Mouse (Mus musculus): ENCODE measurements around the gene Brca1.
"Not testable (repeated sequence)": the region's sequence is repeated elsewhere in the genome, so short reads cannot be mapped to it uniquely, and the experiment has no call there.

Brca1 gene
- long read RNA-seq, experiment 1: 0 reads
- long read RNA-seq, experiment 2, partial matches to known transcripts: 1 of 1 reads
- long read RNA-seq, experiment 2, other reads (novel, unspliced or antisense): 0 of 1 reads

DNA sequence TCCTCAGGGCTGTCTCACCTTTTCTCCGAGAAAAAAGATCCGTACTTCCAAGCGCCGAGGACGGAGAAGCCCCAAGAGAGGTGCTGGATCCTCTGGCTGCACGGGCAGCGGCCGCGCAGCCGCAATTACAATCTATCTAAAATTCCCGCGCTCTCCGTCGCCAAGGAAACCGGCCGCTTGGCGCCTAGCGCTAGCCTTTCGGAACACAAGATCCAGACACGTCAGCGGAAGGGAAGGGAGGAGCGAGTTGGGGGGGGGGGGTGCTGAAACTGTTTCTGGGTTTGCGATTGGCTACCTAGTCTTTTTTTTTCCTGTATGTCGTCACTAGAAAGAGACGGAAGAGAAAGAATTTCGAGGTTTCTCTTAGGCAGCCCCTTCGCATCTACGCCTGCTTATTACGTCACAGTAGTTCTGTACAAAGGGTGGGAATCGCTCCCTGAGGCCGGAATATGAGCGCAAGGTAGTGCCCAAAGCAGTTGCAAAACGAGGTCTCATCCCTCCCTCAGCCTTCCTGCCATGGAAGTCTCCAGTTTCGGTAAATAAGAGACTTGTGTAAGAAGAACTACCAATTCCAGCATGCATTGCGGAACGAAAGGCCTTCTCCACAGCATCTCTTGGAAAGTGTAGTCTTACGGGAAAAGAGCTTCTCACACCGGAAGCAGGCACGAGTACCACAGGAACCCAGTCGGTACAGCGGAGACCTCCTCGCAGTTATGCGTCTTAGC lies at the start of gene Brca1, which contains the start of gene Nbr1:
Brca1 (minus strand) TSS at position 205 of the 725 bp plus-strand sequence.
Nbr1 (plus strand) TSS at position 399 of the 725 bp plus-strand sequence.
- intact Hi-C loops (cut with DNase I): no loop called here

DNA sequence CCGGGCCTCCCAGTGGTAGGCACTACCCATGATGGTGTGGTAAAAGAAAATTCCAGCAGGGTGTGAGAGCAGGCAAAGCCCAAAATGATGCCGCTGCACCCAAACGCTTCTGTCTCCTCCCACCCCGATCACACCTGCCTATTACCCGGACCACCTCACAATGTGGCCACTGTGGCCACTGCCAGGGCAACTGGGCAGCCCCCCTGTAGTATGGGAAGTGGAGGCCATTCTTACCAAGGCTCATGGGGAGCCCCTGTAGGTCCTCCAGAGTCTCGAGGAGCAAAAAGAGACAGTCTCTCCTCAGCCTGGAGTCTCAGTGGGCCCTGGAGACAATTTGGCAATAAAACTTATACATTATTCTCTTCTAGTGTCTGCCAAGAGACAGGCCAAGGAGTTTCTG lies 47.4 kb upstream of the Brca1 start, which contains the start of gene Gm11634:
Gm11634 (minus strand) TSS at position 101 of the 400 bp plus-strand sequence.
- intact Hi-C loops (cut with DNase I): no loop called here

DNA sequence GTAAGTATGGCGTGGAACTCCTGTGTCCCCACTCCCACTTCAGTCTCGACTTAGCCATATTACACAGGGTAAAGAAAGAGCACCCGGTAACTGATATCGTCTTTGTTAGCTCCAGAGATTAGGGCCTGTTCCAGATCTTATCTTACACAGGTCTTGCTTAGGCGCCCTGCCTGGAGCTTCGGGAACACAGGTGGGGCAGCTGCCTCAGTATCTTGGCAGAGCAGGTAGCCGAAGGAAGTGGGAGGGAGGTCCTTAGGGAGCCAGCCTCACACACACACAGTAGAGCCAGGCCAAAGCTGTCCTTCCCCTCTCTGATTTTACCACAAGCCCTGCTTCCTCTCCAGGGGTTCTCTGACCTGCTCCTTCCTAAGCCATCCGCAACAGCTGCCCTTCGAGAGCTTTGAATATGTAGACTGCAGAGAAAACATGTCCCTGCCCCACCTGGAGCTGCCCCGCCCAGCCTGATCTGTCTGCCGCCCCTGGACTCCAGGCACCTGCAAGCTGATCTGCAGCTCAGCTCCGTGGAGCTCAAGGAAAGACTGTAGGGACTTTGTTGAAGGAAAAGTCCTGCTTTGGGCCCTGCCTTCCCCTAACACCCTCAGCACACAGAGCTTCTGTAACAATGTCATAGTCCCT lies 38.4 kb upstream of the Brca1 start:
- intact Hi-C loops (cut with DNase I): no loop called here

DNA sequence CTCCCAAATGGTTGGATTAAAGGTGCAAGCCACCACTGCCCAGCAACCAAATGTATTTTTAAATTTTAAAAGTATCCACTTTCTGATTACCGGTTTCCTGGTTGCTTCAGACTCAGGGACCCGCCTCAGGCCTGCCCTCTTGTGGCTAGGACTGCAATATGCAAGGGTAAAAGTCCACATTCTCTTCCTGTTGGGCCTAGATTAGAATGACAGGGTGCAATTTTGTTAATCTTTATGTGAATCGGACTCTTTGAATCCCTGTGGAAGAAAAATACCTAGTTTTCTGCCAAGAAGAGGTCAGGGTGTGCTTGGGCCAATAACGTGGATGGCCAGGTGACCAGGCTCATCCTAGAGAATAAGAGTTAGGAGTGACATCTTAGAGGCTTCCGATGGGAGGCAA lies 37.7 kb upstream of the Brca1 start:
- intact Hi-C loops (cut with DNase I): no loop called here

DNA sequence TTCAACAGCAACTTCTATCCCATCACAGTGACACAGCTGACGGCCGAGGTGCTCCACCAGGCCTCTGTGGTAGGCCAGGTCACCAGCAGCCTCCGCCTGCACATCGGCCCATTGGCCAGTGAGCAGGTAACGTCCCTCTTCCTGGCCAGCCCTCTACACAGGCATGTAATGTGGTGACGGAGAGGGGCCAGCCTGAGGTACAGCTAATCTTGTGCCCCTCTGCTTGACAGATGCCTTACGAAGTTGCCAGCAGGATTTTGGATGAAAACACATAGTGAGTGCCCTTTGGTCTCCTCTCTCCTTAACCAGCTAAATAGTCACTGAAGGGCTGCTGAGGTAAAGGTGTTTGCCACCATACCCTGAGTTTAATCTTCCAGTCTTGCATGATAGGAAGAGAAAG lies 37.1 kb upstream of the Brca1 start:
- intact Hi-C loops (cut with DNase I): no loop called here

DNA sequence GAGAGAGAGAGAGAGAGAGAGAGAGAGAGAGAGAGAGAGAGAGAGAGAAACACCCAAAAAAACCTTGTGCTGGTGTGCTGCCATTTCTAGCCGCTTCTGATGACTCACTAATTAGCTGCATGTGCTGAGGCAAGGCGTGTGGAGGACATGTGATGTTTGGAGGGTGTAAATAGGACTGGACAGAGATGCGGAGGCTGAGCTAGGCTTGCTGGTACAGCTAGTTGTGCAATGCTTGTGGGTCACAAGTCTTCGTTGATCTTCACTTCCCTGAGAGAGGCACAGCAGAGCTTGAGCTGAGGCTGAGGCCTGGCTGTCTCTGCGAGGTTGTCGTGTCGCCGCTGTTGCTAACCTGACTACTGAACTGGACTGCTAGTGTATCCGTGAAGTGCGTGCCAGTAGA lies 35.9 kb upstream of the Brca1 start:
- intact Hi-C loops (cut with DNase I): no loop called here

DNA sequence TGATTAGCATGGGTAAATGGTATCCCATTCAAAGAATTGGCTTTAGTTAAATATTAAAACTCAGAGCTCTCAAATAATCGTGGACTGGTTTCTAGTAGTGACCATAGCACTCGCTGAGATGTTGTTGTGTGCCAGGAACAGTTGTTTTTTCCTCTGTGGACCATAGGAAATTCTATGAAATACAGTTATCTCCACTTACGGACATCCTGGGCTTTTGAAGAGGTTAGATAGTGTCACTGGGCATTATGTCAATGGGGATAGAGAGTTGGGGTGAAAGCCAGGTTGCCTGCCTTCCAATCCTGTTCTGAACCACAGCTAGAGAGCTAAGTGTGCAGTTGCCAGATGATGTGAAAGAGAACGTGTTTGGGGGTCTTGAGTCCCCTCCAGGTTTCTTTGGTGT lies 34.0 kb upstream of the Brca1 start:
- intact Hi-C loops (cut with DNase I): no loop called here

DNA sequence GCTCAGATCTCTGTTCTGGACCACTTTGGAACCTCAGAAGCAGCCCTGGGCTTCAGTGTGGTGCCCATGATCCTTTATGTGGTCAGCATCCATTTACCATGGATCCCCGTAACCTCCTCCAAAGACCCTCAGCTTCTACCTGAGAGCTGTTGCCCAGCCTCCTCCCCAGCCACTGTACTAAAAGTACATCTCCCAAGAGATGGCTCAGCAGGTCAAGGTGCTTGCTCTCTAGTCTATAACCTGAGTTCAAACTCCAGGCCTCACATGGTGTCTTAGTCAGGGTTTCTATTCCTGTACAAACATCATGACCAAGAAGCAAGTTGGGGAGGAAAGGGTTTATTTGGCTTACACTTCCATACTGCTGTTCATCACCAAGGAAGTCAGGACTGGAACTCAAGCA lies 33.3 kb upstream of the Brca1 start:
- intact Hi-C loops (cut with DNase I): not testable (repeated sequence)

DNA sequence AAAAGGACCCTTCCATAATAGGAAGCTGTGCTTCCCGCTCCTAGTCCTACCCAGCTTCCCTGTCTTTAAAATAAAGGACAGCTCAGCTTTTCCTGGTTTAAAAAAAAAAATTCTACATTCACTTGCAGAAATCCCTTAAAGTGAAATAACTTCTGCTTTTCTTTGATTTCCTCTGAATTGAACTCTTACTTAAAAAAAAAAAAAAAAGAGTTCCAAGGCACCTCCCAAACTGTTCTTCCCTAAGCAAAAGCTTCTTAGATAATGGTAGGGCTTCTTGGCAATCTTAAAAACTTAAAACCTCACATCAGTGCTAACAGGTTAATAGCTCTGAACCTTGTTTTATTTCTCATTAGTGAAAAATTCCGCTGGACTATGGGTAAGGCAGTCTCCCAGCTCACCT lies 31.4 kb upstream of the Brca1 start:
- intact Hi-C loops (cut with DNase I): no loop called here

DNA sequence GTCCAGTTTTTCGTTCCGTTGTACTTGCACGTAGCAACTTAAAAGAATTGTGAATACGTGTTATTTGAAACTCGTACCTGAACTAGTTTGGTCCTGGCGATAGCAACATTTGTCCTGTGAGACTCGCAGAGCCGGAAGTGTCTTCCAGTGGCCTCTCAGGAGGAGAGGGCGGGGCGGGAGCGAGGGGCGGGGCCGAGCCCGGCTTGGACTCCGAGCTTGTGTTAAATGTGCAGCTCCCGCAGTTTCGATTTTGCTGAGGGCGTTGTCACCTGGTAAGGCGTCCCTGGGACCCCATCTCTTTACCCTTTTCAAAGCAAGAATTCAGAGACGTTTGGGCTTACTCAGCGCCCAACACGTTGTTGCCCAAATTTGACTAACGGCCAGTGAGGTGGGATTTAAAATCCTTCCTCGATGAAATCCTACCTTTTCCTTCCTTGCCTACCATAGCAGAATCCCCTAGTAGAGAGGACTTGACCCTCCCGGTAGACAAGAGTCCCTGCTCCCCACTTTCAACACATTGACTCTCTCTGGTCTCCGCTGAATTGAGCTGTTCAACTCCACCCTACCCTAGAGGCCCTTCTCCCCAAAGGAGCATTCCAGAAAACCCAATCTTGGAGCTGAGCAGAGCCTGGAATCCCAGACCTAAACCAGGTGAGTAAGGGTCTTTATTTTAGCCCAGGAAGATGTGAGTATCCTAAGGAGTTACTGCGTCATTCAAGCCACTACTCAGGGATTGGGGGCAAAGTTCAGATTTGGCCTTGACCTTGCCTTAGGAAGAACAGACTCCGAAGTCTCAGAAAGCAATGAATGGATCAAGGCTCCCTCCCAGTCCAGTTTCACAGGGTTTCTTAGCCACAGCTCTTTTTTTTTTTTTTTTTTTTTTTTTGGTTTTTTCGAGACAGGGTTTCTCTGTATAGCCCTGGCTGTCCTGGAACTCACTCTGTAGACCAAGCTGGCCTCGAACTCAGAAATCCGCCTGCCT lies 30.6 kb upstream of the Brca1 start, which contains the start of gene Tmem106a:
Tmem106a (plus strand) TSS at position 189 of the 982 bp plus-strand sequence.
- intact Hi-C loops (cut with DNase I): no loop called here

DNA sequence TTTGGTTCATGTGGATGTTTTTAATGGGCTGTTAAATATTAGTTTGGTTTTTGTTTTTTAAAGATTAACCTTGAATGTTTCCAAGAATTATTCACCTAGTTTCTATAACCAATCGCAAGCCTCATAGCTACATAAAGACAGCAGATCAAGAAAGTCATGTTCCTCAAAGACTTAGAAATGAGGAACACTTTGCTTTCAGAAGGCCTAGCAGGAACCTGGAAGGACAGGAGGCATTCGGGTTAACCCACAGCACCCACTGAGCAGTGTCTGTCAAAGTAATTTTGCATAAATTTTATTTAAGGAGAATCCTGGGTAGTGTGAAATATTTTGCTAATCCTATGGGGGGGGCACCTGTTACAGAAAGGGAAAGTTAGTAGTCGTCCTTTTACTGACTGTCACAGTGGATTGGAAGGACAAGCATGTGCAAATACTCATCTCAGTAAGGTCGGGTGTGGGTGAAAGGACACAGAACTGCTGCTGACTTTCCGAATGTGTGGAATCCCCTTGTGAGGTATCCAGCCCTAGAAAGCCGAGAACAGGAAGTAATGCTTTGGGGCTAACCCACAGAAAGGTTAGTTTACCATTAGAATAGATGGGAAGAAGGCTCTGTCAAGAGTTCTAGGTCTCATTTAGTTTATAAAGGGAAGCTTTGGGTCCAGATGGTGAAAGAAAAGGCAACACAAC lies 29.5 kb upstream of the Brca1 start:
- intact Hi-C loops (cut with DNase I): no loop called here

DNA sequence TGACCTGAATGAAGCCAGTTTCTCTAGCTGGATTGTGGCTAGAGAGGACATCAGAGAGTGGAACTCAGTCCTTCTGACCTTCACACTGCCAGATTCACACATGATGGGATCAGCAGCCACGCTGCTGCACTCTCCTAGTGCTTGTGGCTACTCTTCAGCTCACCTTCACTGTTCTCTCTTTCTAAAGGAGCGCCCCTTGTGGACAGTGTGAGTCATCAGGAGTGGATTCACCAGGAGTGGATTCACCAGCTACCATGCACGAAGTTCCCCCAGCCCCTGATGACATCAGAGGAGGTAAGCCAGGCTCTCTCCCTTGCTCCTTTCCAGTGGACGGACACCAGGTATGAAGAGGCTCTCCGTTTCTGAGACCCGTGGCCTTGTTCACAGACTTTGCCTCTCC lies 24.4 kb upstream of the Brca1 start:
- intact Hi-C loops (cut with DNase I): no loop called here

DNA sequence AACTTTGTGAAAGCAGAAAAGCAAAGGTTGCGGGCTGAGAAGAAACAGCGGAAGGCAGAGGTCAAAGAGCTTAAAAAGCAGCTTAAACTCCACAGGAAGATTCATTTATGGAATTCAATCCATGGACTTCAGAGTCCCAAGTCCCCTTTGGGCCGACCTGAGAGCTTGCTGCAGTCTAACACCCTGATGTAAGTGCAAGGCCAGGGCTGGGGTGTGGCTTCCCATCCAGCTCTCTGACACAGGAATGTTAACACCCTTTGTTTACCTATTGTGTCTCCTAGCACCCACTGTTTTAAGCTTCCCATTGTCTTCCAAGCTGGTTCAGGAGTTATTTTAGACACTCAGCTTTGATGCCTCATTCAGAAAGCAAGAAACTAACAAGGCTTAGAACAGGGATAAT lies 16.7 kb upstream of the Brca1 start:
- intact Hi-C loops (cut with DNase I): no loop called here

DNA sequence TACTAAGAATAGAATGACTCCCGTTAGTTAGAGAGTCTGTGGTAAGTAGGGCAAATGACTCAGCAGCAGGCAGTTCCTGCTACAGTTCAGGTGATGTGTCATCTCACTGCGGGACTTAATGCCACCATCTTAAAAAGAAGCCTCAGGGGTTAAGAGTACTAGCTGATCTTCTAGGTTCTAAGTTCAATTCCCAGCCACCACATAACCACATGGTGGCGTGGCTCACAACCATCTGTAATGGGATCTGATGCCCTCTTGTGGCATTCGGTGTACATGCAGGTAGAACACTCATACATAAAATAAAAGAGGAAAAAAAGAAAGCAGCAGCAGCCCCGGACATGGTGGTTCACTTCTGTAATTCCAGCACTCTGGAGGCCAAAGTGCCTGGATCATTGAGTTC lies 10.6 kb upstream of the Brca1 start:
- intact Hi-C loops (cut with DNase I): no loop called here

DNA sequence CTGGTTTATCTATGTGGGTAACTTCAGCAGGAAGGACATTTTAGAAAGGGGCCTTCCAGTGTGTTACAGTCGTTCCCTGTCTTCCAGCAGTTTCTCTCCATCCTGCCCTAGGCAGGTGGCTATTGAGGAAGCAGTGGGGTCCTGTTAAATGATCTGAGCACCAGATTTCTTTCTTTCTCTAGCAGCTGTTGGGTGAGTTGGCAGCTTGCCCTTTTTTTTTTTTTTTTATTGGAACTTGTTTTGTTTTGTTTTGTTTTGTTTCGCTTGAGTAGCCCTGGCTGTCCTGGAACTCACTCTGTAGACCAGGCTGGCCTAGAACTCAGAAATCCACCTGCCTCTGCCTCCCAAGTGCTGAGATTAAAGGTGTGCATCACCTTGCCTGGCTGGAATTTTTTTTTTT lies 5.2 kb upstream of the Brca1 start:
- intact Hi-C loops (cut with DNase I): no loop called here

DNA sequence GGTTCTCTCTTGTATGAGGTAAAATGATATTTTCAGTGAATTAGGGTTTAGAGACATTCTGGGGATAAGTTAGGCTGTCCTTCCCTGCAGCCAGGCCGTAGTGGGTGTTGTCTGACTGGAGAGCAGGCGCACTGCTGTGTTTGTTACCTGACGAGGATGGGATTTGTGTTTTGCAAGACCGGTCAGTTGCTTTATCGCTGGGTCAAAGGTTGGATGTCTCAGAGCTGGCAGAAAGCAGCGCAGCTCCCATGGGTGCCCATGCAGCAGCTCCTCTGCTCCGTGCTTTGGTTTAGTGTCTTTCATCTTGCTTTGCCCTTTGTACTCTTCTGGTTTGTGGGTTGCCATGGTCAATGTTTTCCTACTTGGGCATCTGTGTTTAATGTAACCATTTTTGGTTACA lies 4.8 kb upstream of the Brca1 start:
- intact Hi-C loops (cut with DNase I): no loop called here

DNA sequence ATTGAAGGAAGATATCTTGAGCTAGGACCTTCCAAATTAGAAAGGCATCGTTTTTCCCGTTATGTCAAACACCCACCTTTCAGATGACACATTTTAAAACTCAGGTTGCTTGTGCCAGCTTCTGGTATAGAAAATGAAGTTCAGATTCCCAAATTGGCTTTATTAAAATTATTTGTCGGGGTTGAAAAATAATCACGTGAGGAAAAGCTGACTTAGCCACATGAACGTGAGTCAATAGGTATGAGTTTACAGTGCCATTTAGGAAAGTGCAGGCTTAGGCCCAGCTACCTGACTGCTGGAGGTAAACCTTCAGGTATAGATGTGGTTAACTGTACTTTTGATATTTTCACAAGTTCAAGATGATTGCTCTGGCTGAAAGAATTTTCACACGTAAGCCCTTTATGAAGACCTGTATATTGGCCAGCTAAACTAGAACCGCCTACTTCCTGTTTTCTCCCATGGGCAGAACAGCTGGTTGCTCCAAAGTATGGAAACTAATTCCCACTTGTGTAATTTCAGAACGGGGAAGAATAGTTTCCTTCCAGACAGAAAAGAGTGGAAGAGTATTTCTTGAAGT lies 1.7 kb upstream of the Brca1 start:
- intact Hi-C loops (cut with DNase I): no loop called here

DNA sequence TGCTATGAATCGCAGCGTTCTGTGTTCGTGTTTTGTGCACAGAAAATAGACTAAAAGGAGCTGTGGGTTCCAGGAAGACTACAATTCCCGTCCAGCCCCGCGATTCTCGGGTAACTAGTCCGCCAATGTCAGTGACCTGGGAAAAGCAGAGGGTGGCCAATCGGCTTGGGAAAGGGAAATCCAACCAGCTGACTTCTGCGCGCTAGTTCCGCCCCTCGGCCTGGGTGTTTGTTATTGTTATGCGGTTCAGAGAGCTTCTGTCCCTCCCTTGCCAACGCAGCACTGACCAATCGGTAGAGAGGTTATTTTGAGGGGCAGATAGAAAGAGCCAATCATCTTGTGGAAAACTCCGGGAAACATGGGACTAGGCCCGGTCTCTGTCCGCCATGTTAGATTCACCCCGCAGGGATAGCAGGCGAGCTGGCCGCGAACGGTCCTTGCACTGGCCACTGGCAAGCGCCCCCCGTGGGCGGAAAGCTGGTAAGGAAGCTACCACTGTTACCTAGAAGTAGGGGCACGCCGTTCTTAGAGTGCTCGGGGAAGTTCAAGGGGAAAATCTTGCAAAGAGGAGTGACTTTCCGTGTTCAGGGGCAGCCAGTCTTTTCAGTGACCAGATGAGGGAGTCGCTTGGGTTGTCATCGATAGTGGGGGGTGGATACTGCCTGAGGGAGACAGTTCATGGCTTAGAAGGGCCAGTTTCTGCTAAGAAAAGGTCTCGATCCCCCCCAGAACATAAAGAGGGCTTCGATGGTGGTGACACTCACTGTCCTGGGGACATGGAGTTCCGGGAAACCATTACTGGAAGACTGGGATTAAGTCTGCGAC lies 933 bp upstream of the Brca1 start:
- intact Hi-C loops (cut with DNase I): no loop called here

DNA sequence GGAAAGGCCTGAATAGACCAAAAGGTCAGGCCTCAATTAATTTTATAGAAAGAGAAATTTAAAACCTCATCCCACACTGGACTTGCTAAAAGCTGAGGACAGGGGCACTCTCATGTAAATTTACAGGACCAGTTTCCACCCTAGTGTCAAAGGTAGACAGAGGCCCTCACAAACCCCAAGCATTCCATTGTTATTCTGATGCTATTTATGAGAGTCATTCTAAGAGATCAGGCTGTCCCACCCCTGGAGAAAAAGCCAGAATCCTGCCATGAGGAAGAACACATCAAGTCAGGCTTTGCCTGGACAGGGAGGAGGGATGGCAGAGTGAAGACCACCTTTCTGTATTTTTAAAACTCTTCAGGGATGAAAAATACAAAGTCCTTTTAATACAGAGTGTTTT lies 3.2 kb downstream of the Brca1 start:
- intact Hi-C loops (cut with DNase I): loop anchor here (5.0 kb wide), 1 partner anchor 81 kb away; the partner anchor contains the start of gene Vat1

DNA sequence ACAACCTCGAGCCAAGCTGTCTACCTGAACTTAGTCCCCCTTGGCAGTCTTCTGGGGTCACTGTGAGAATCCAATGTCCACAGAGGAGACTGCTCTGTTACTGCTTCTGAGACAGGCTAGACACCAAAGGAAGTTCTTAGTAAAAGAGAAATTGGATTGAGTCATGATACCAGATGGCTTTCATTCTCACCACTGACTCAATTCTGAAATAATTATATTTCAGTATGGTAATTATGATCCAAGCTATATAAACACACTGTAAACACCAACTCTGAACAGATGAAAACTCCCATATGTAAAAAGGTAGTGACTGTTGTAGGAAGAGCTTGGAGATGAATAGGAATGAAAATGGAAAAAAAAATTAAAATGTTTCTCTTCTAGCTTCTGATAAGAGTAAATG lies 7.6 kb downstream of the Brca1 start:
- intact Hi-C loops (cut with DNase I): no loop called here

Data from adrenal gland (tissue).